27 mouse cellular contexts compared by ENCODE assay signal in genomic region chr11:5451923-5452322, GRCm38 (mm10). TPM values are rescaled to one million over a fixed set of nuclear protein-coding genes. Genes with fewer than 3 reads are reported as not detected.
DNase-seq lines count a peak whose midpoint lies in the region; ATAC-seq lines count a peak whose summit lies in the region.
"Had no signal": no experiment of that assay in that cellular context is flagged by ENCODE, and none has a peak within 500 bp of the region (broad histone marks: within the 10 kb centered on the region; RNA-seq: fewer than 3 reads in every experiment).

No protein-coding gene starts in this region.

- H3K27ac ChIP-seq in liver, embryonic 11.5 days (ENCODE audit: low read depth, low read length) = no peak overlapping the region
- no peak overlapping the region for H3K27ac ChIP-seq in liver, embryonic 16.5 days (ENCODE audit: low read length)
- H3K27ac ChIP-seq in forebrain, embryonic 12.5 days = no peak overlapping the region
- H3K27ac ChIP-seq: forebrain, embryonic 10.5 days; heart, adult 2 months; hindbrain, embryonic 13.5 days; limb, embryonic 10.5 days; limb, embryonic 15.5 days; midbrain, embryonic 12.5 days; neural tube, embryonic 13.5 days had no signal

- DNase-seq in liver = peak; percentile 17
- DNase-seq in liver, embryonic 11.5 days (ENCODE audit: low spot score) = no peak
- peak; percentile 73 for DNase-seq in kidney, adult 9 months
- DNase-seq in kidney, postnatal 36 days = peak; percentile 57 to 65
- DNase-seq in left cerebral cortex, postnatal 36 days (ENCODE audit: low spot score in 2 of 2) = no peak
- DNase-seq: adrenal gland, postnatal 14 days; cerebellum, adult 11 months; cerebellum, adult 9-10 months; cerebellum, postnatal 36 days; heart, adult 2 months; heart, postnatal 4 days; layer of hippocampus, postnatal 36 days; lung, postnatal 4 days; right cerebral cortex, postnatal 4 days had no signal

- no peak overlapping the region for H3K9ac ChIP-seq in liver, embryonic 11.5 days (ENCODE audit: low read depth, low read length)
- no peak overlapping the region for H3K9ac ChIP-seq in liver, embryonic 16.5 days (ENCODE audit: low read depth, low read length)
- no peak overlapping the region for H3K9ac ChIP-seq in forebrain, embryonic 12.5 days
- H3K9ac ChIP-seq: heart, embryonic 12.5 days; hindbrain, embryonic 13.5 days; limb, embryonic 15.5 days; midbrain, embryonic 12.5 days; neural tube, embryonic 13.5 days had no signal

- peaks cover 2% of the 10 kb centered on the region; the same call in 1 of the 2 replicates for H3K4me1 ChIP-seq in liver, embryonic 11.5 days (replicated peaks; ENCODE audit: control insufficient read depth, insufficient read depth, low read length)
- no peaks in the 10 kb centered on the region; the same call in 1 of the 2 replicates for H3K4me1 ChIP-seq in liver, embryonic 16.5 days (ENCODE audit: control insufficient read depth, low read depth, low read length)
- no peaks in the 10 kb centered on the region for H3K4me1 ChIP-seq in forebrain, embryonic 12.5 days
- H3K4me1 ChIP-seq: forebrain, embryonic 10.5 days; heart, embryonic 12.5 days; hindbrain, embryonic 13.5 days; limb, embryonic 15.5 days; midbrain, embryonic 12.5 days; neural tube, embryonic 13.5 days had no signal

- H3K4me2 ChIP-seq in liver, embryonic 11.5 days = no peak overlapping the region
- no peak overlapping the region for H3K4me2 ChIP-seq in liver, embryonic 16.5 days (ENCODE audit: low read depth, low read length)
- H3K4me2 ChIP-seq in forebrain, embryonic 12.5 days = no peak overlapping the region
- H3K4me2 ChIP-seq: heart, embryonic 12.5 days; hindbrain, embryonic 13.5 days; limb, embryonic 15.5 days; midbrain, embryonic 12.5 days; neural tube, embryonic 13.5 days had no signal

- WGBS in liver, embryonic 11.5 days = 55% methylated on average over 6 of the region's 6 CpGs
- 42% methylated on average over 6 of the region's 6 CpGs for WGBS in liver, embryonic 16.5 days (ENCODE audit: insufficient replicate concordance)
- WGBS in forebrain, embryonic 12.5 days = 78% methylated on average over 6 of the region's 6 CpGs

- no peak overlapping the region for H3K4me3 ChIP-seq in liver, embryonic 11.5 days (ENCODE audit: low read depth, low read length)
- H3K4me3 ChIP-seq in liver, embryonic 16.5 days (ENCODE audit: low read depth, low read length) = no peak overlapping the region
- H3K4me3 ChIP-seq in forebrain, embryonic 12.5 days (replicated peaks) = no peak overlapping the region
- H3K4me3 ChIP-seq: forebrain, embryonic 10.5 days; heart, adult 2 months; heart, embryonic 12.5 days; hindbrain, embryonic 13.5 days; limb, embryonic 10.5 days; limb, embryonic 15.5 days; megakaryocyte, embryonic 14.5 days; midbrain, embryonic 12.5 days; neural tube, embryonic 13.5 days had no signal

- no peaks in the 10 kb centered on the region for H3K36me3 ChIP-seq in liver, embryonic 11.5 days (ENCODE audit: control insufficient read depth, insufficient read depth, low read length)
- H3K36me3 ChIP-seq in liver, embryonic 16.5 days (ENCODE audit: control insufficient read depth, insufficient read depth) = no peaks in the 10 kb centered on the region
- no peaks in the 10 kb centered on the region for H3K36me3 ChIP-seq in forebrain, embryonic 12.5 days (replicated peaks)
- H3K36me3 ChIP-seq: forebrain, embryonic 10.5 days; heart, embryonic 12.5 days; hindbrain, embryonic 13.5 days; limb, embryonic 10.5 days; limb, embryonic 15.5 days; midbrain, embryonic 12.5 days; neural tube, embryonic 13.5 days had no signal

- no peaks in the 10 kb centered on the region for H3K9me3 ChIP-seq in liver, embryonic 11.5 days (ENCODE audit: control insufficient read depth, low read length)
- H3K9me3 ChIP-seq in liver, embryonic 16.5 days (replicated peaks; ENCODE audit: control insufficient read depth, low read length) = no peaks in the 10 kb centered on the region
- no peaks in the 10 kb centered on the region for H3K9me3 ChIP-seq in forebrain, embryonic 12.5 days
- H3K9me3 ChIP-seq: forebrain, embryonic 10.5 days; heart, embryonic 12.5 days; hindbrain, embryonic 13.5 days; limb, embryonic 10.5 days; limb, embryonic 15.5 days; midbrain, embryonic 12.5 days; neural tube, embryonic 13.5 days had no signal

- intact Hi-C loops in left cerebral cortex, postnatal 36 days (cut with DNase I) = no loop called here

- no peaks in the 10 kb centered on the region for H3K27me3 ChIP-seq in liver, embryonic 11.5 days (replicated peaks; ENCODE audit: control insufficient read depth, insufficient read depth, low read length)
- no peaks in the 10 kb centered on the region for H3K27me3 ChIP-seq in liver, embryonic 16.5 days (ENCODE audit: control insufficient read depth, insufficient read depth, low read depth, low read length)
- H3K27me3 ChIP-seq in forebrain, embryonic 12.5 days = 0 out of 2 replicates have a peak, but pooled peaks cover 3% of the 10 kb centered on the region
- H3K27me3 ChIP-seq: hindbrain, embryonic 13.5 days; limb, embryonic 15.5 days; midbrain, embryonic 12.5 days; neural tube, embryonic 13.5 days had no signal

- ATAC-seq in liver, embryonic 11.5 days (replicated peaks; ENCODE audit: low FRiP score) = no peak
- ATAC-seq in liver, embryonic 16.5 days (ENCODE audit: low read depth) = peak; percentile 60; the same call in 1 of the 2 replicates
- no peak for ATAC-seq in forebrain, embryonic 12.5 days (ENCODE audit: low FRiP score)
- ATAC-seq: forebrain, embryonic 16.5 days; intestine, postnatal 0 days; lung, postnatal 0 days had no signal

RNA-seq across cellular contexts. Expression of gene Znrf3, which starts 7.3 kb away (rescaled TPM):
- 9.0 and 9.1 TPM in 2 replicates for polyA plus RNA-seq in liver, embryonic 11.5 days (2014; fragmentation: Nextera tagmentation; extraction: Ambion mirVana)
- 2.9 and 3.1 TPM in 2 replicates for polyA plus RNA-seq in liver, embryonic 16.5 days (2015; fragmentation: Nextera tagmentation; extraction: Ambion mirVana)
- 9.0 and 10.3 TPM in 2 replicates for polyA plus RNA-seq in forebrain, embryonic 12.5 days (2016; fragmentation: Nextera tagmentation; extraction: Ambion mirVana)
- 10 to 100 TPM; 19.5 to 20.2 TPM for total RNA-seq in left cerebral cortex, postnatal 36 days (2021)

Comparison
In these comparisons a context has a peak if more than half of its experiments do, and no peak if none do; other contexts are left out.
1. DNase-seq: peak in liver (single experiment), kidney, adult 9 months (single experiment) and kidney, postnatal 36 days (2 of 2); none in liver, embryonic 11.5 days (single experiment) and left cerebral cortex, postnatal 36 days (0 of 2).